Mouse (Mus musculus) thymus, adult 2 months (tissue): ENCODE results near the gene Farp1. TPM values are rescaled to one million over a fixed set of nuclear protein-coding genes. Genes with fewer than 3 reads are reported as not detected.

Experiments
- DNase-seq: peaks from one replicate; pipeline ENCODE4 v3.0.0; 2021
- H3K27ac ChIP-seq: fragments of 200-500 bp; 2 replicates; pipeline ENCODE4 v1.5.1; 2012; ENCODE audit warnings: low read length, control low read depth; ENCODE audit not compliant: control insufficient read depth, insufficient read depth
- H3K27me3 ChIP-seq: fragments of 200-500 bp; 2 replicates; pipeline ENCODE4 v1.6.1; 2012; ENCODE audit warnings: mild to moderate bottlenecking, low read length, moderate library complexity, mixed read lengths; ENCODE audit not compliant: control insufficient read depth, insufficient read depth
- H3K36me3 ChIP-seq: fragments of 200-500 bp; 2 replicates; pipeline ENCODE4 v1.6.1; 2012; ENCODE audit warnings: mild to moderate bottlenecking, low read length, moderate library complexity; ENCODE audit not compliant: control insufficient read depth, insufficient read depth
- H3K4me1 ChIP-seq: fragments of 200-500 bp; replicated peaks from 2 replicates; pipeline ENCODE4 v1.6.1; 2012; ENCODE audit warnings: low read length; ENCODE audit not compliant: control insufficient read depth, insufficient read depth
- H3K4me3 ChIP-seq: fragments of 200-500 bp; 2 replicates; pipeline ENCODE4 v1.5.1; 2012; ENCODE audit warnings: mild to moderate bottlenecking, low read length, control low read depth, moderate library complexity; ENCODE audit not compliant: control insufficient read depth, insufficient read depth
- CTCF ChIP-seq: fragments of 200-500 bp; IDR thresholded peaks from 2 replicates; pipeline ENCODE4 v1.5.1; 2012; ENCODE audit warnings: mild to moderate bottlenecking, control low read depth, low read length, moderate library complexity, borderline replicate concordance; ENCODE audit not compliant: control insufficient read depth, poor library complexity, insufficient read depth; ENCODE audit errors: extremely low read depth
- POLR2A ChIP-seq: fragments of 200-500 bp; IDR thresholded peaks from 2 replicates; pipeline ENCODE4 v1.6.1; 2012; ENCODE audit warnings: mild to moderate bottlenecking, low read length, control low read depth, moderate library complexity; ENCODE audit not compliant: control insufficient read depth, poor library complexity, insufficient read depth; ENCODE audit errors: extremely low read depth
- WGBS: fragments of 180-500 bp; shearing (Covaris S2); methylation state at CpG from one replicate; pipeline ENCODE4 v1.1.7; 2018; 5-methylcytosine and 5-hydroxymethylcytosine counted together
- polyA plus RNA-seq: library from polyadenylated mRNA; depleted of rRNA; stranded (reverse); fragments of >200 nt; gene quantifications from 2 replicates; pipeline ENCODE4 v1.2.3, GENCODE M21; 2012

Gene Farp1
- polyA plus RNA-seq, 1 experiment: 5.1 TPM

DNA sequence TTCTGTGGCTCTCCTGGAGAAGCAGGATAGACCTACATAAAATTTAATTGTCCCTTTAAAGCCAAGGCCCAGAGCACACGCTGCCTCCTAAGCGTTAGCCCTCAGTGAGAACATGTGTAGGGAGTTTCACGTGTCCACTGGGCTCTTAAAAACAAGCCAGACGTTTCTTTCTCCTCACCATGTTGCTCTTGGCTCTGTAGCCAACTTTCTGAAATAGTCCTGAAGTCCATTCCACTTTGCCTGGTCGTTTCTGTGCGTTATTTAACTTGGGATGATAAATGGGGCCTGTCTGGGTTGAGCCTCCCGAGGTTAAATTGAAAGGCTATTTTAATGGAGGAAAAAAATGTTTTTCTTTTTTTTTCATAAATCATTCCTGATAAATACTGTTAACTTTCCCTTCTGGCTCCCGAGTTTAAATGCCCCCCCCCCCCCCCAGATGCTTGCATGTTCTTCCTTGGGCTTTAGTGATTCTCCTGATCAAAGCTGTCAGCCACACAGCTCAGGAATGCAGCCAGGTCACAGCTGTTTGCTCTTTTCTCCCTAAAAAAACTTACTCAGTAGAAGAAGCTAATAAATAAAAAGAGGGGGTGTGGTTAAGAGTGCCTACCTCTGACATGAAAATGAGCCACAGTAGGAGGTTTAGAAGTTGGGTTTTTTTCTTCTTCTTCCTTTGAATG lies 73.6 kb downstream of the Farp1 start:
- no peak overlapping the region for H3K4me3 ChIP-seq
- H3K27ac ChIP-seq: no peak overlapping the region
- no peaks in the 10 kb centered on the region for H3K36me3 ChIP-seq
- TF ChIP-seq CTCF (no peak), POLR2A (no peak)
- no peaks in the 10 kb centered on the region for H3K27me3 ChIP-seq
- DNase-seq: no peak
- H3K4me1 ChIP-seq: no peaks in the 10 kb centered on the region
- WGBS: 80% methylated on average over 8 of the region's 8 CpGs

DNA sequence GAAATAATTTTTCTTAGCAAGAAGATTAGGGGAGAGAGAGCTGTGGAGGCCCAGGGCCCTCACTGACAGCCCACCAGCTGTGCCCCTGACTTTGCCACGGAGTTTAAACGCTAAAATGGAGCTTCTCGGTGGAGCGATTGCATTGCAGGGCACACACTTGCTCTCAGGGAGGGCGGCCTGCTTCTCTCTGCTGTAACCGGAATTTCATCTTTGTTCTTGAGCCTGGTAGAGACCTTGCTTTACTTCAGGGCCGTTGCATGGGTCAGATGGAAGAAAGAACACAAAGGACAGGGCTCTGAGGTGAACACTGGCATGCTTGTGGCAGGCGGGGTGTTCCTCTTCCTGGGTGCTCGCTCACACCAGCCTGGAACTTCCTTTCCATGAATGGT lies 74.1 kb downstream of the Farp1 start:
- Histone ChIP-seq H3K36me3 (no peaks in the 10 kb centered on the region), H3K27ac (no peak overlapping the region), H3K4me3 (no peak overlapping the region), H3K4me1 (no peaks in the 10 kb centered on the region), H3K27me3 (no peaks in the 10 kb centered on the region)
- no peak for TF ChIP-seq CTCF
- TF ChIP-seq POLR2A: no peak
- WGBS: 69% methylated on average over 9 of the region's 9 CpGs
- no peak for DNase-seq

DNA sequence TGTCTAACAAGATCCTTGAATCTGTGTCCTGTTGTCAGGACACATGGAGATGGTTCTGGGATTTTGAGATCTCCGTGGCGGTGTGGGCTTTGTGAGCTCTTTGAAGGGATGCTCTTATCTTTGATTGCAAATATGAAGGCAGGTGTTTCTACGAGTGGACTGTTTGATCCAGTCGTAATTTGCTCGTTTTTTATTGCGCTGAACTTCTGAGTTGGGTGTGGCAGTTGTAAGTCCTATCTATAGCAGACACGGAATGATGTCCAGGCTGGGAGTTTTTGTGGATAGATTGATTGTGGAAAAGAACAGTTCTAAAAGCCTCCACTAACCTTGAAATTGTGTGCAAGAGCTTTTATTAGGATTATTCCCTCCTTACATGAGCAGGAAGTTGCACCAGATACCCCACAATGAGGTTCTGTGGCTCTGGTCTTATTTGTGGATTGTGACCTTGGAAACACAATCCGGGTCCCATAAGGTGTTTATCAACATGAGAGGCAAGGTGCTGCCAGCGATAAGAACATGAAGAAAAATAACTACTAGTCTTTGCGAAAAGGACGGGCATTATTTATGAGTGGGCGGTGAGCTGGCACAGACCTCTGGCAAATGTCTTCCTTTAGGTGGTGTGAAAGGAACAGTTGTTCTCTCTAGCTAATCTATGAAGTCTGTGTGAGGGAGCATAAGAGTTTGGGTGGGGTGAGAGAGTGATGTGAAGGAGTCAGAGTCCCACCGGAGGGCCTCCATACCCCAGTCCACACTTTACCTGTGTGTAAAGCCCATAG lies 75.7 kb downstream of the Farp1 start:
- no peak overlapping the region for H3K4me3 ChIP-seq
- 88% methylated on average over 13 of the region's 13 CpGs for WGBS
- H3K36me3 ChIP-seq: no peaks in the 10 kb centered on the region
- no peak for DNase-seq
- H3K27ac ChIP-seq: no peak overlapping the region
- H3K4me1 ChIP-seq: no peaks in the 10 kb centered on the region
- no peak for TF ChIP-seq POLR2A
- no peak for TF ChIP-seq CTCF
- no peaks in the 10 kb centered on the region for H3K27me3 ChIP-seq

DNA sequence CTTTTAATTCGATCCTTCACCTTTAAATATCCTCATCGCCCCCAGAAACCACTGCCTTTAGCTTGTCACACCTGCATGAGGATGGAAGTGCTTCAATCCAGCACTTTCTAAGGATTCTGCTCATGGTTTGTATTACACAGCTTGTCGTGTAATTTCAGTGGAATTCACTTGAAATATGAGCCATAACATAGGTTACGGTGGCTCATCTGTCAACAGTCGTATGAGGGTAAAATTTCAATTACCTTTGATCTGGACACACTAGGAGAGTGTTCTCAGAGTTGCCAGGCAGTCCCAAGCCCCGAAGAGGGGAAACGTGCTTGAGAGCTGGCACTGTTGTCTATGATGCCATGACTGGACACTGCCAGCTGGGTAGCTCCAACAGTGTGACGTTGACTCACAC lies 77.1 kb downstream of the Farp1 start:
- H3K36me3 ChIP-seq: no peaks in the 10 kb centered on the region
- no peak overlapping the region for H3K4me3 ChIP-seq
- no peaks in the 10 kb centered on the region for H3K4me1 ChIP-seq
- H3K27ac ChIP-seq: no peak overlapping the region
- DNase-seq: no peak
- 92% methylated on average over 8 of the region's 8 CpGs for WGBS
- TF ChIP-seq CTCF: no peak
- TF ChIP-seq POLR2A: no peak
- H3K27me3 ChIP-seq: no peaks in the 10 kb centered on the region

DNA sequence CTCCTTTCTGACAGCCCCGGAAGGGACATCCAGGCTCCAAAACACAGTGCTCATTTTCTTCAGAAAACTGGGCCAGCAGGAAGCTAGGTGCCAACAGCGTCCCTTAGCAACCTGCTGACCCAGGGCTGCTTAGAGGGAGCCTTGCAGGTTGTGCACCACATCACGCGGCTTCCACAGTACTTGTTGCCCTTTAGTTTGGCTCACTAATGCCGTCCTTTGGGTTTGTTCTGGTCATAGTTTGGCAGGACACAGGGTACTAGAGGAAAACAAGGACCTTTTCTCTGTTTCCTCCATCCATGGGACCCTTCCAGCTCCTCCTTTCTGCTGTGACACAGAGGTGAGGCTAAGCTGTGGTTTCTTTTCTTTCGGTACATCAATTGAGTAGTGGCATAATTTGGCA lies 78.8 kb downstream of the Farp1 start:
- Histone ChIP-seq H3K27me3 (no peaks in the 10 kb centered on the region), H3K36me3 (no peaks in the 10 kb centered on the region), H3K27ac (no peak overlapping the region), H3K4me1 (no peaks in the 10 kb centered on the region), H3K4me3 (no peak overlapping the region)
- DNase-seq: no peak
- 91% methylated on average over 6 of the region's 6 CpGs for WGBS
- TF ChIP-seq POLR2A (no peak), CTCF (no peak)

DNA sequence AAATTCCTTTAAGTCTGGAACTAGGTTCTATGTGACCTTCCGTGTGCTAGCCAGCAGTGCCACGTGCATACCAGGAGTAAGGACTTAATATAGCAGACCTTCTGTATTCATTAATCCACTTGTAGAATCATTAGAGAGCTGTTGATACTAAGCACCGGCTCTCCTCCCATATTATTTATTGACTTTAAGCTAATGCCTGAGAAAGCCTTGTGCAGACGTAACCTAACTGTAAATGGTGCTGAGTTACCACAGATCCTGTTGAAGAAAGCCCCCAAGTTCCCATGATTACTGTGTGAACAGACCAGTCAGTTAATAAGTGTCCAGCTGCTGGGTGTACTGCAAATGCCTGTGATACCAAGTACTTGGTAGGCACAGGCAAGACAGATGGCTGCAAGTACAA lies 81.7 kb downstream of the Farp1 start:
- H3K27ac ChIP-seq: no peak overlapping the region
- H3K36me3 ChIP-seq: no peaks in the 10 kb centered on the region
- no peaks in the 10 kb centered on the region for H3K27me3 ChIP-seq
- no peak for DNase-seq
- 97% methylated on average over 4 of the region's 4 CpGs for WGBS
- TF ChIP-seq CTCF: no peak
- TF ChIP-seq POLR2A: no peak
- H3K4me3 ChIP-seq: no peak overlapping the region
- H3K4me1 ChIP-seq: no peaks in the 10 kb centered on the region

DNA sequence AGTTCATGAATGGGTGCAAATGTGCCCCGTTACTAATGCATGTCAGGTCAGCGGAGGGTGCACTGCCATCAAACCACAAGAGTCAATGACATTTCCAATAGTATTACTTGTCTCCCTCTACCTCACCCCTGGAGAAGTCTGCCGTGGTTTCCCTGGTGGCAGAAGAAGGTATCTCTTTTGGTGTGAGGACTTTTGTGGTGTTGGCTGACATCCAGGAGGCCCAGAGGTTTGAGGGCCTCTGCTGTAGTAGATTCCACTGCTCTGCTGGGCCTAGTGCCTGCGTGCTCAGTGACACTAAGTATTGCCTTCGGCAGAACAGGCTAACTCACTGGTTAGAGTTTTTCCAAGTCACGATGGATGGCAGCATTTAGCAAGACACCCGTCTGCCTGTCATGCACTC lies 83.9 kb downstream of the Farp1 start:
- DNase-seq: no peak
- Histone ChIP-seq H3K4me3 (no peak overlapping the region), H3K27ac (no peak overlapping the region), H3K36me3 (no peaks in the 10 kb centered on the region), H3K4me1 (no peaks in the 10 kb centered on the region), H3K27me3 (no peaks in the 10 kb centered on the region)
- 69% methylated on average over 7 of the region's 7 CpGs for WGBS
- no peak for TF ChIP-seq POLR2A
